Mouse (Mus musculus): ENCODE measurements around the gene Vsig10. TPM values are rescaled to one million over a fixed set of nuclear protein-coding genes. Genes with fewer than 3 reads are reported as not detected.
A peak's percentile ranks its signal among the peaks of the same experiment; 100 is the strongest.
"Not testable (repeated sequence)": the region's sequence is repeated elsewhere in the genome, so short reads cannot be mapped to it uniquely, and the experiment has no call there.

Vsig10 gene
- polyA plus RNA-seq, 1 experiment = 1.7 TPM

DNA sequence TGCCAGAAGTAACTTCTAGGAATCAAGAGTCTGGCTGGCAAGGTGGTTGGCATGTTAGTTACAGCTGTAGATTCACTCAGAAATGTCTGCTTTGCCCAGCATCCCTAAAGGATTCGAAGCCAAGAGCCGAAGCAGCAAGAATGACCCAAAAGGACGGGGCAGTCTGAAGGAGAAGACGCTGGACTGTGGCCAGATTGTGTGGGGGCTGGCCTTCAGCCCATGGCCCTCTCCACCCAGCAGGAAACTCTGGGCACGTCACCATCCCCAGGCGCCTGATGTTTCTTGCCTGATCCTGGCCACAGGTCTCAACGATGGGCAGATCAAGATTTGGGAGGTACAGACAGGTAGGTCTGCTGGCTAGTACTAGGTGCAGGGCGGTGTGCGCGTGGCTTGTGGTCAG is 51.7 kb downstream of the Vsig10 start:
- Histone ChIP-seq H3K4me1 (ENCODE audit: control insufficient read depth, insufficient read depth, insufficient read length, low read length) (no peaks in the 10 kb centered on the region), H3K27ac (replicated peaks; ENCODE audit: low read depth, low read length) (no peak overlapping the region), H3K4me3 (ENCODE audit: insufficient read depth, low read depth, low read length) (no peak overlapping the region)

DNA sequence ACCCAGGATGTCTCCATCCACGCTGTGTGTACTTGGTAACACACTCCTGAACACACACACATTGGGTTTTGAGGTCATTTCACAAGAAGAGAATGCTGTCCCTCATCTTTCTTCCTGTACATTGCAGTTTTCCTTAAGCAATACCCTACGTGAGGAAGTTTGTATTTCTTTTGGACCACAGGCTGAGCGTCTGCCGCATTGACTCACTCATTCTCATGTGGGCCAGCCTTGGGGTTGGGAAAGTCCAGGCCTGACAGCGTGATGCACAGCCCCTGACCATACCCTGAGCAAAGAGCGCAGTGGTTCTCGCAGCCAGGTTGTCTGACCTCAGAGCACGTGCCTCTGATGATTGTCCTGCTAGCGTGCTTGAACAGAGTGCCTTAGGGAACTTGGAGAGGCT is 54.5 kb downstream of the Vsig10 start:
- Histone ChIP-seq H3K4me1 (ENCODE audit: control insufficient read depth, insufficient read depth, insufficient read length, low read length) (no peaks in the 10 kb centered on the region), H3K27ac (replicated peaks; ENCODE audit: low read depth, low read length) (no peak overlapping the region), H3K4me3 (ENCODE audit: insufficient read depth, low read depth, low read length) (no peak overlapping the region)

DNA sequence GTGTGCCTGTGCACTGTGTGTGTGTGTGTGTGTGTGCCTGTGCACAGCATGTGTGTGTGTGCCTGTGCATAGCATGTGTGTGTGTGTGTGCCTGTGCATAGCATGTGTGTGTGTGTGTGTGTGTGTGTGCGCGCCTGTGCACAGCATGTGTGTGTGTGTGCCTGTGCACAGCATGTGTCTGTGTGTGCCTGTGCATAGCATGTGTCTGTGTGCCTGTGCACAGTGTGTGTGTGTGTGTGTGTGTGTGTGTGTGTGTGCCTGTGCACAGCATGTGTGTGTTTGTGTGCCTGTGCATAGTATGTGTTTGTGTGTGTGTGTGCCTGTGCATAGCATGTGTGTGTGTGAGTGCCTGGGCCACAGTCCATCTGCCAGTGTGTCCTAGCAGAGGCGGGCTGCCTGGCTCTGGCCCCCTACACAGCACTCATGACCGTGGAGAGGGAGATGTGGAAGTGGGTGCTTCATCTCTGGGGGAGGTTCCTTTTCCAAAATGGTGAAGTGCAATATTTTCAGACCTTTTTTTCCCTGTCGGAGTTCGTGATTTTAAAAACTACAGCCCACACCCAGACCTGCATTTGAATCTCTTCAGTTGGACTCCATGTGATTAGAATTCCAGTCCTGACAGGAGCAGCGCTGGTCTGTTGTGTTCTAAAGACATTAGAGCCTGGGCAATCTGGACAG is 55.6 kb downstream of the Vsig10 start:
- no peaks in the 10 kb centered on the region for H3K4me1 ChIP-seq (ENCODE audit: control insufficient read depth, insufficient read depth, insufficient read length, low read length)
- no peak overlapping the region for H3K27ac ChIP-seq (replicated peaks; ENCODE audit: low read depth, low read length)
- H3K4me3 ChIP-seq (ENCODE audit: insufficient read depth, low read depth, low read length) = no peak overlapping the region

DNA sequence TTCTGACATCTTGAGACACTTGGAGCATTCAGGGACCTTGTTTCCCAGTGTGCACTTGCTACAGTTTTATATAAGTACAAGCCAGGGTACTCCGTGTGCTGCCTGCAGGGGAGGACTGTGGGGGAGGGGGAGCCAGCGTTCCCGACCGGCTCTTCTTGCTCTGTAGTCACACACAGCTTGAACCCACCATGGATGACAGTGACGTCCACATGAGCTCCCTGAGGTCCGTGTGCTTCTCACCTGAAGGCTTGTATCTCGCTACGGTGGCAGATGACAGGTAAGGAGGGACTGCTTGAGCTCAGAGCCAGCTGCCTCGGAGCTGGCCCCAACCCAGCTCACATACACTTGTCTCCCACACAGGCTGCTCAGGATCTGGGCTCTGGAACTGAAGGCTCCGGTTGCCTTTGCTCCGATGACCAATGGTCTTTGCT is 57.5 kb downstream of the Vsig10 start:
- no peak overlapping the region for H3K4me3 ChIP-seq (ENCODE audit: insufficient read depth, low read depth, low read length)
- no peak overlapping the region for H3K27ac ChIP-seq (replicated peaks; ENCODE audit: low read depth, low read length)
- H3K4me1 ChIP-seq (ENCODE audit: control insufficient read depth, insufficient read depth, insufficient read length, low read length) = no peaks in the 10 kb centered on the region

DNA sequence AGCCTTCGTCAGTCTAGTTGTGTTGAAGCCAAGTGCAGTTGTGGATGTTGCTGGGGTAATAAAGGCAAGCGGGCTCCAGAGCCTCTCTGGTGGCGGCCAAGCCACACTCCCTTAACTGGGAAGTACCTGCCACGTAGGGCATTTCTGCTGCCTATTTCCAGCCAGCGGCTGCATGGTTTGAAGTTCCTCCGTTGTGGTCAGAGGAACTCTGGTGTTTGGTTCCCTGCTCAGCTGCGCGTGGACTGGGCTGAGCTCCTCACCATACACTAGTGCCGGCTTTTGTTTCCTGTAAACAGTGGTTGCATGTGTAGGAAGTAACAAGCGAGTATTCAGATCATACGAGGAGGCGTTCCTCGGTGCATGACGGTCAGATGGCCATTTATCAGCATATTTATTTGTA is 58.8 kb downstream of the Vsig10 start:
- not testable (repeated sequence) for H3K4me1 ChIP-seq (ENCODE audit: control insufficient read depth, insufficient read depth, insufficient read length, low read length); H3K4me3 ChIP-seq (ENCODE audit: insufficient read depth, low read depth, low read length); H3K27ac ChIP-seq (replicated peaks; ENCODE audit: low read depth, low read length)

DNA sequence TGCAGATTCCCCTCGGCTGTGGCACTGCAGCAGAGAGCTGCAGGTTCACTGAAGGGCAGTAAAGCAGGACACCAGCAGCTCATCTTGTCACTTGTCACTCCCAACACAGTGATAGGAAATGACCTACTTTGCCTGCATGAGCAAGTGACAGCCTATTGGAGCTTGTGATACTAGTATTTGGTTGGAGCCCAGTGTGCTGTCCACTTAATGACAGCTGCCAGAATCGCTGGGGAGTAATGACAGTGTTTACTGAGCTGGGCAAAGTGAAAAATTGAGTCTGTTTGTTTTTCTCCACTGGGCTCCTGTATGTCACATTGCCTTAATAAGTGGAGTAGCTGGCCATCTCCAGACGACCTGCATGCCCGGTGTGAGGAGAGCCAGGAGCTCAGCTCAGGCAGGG is 61.3 kb downstream of the Vsig10 start:
- H3K4me3 ChIP-seq (ENCODE audit: insufficient read depth, low read depth, low read length) = no peak overlapping the region
- no peak overlapping the region for H3K27ac ChIP-seq (replicated peaks; ENCODE audit: low read depth, low read length)
- no peaks in the 10 kb centered on the region for H3K4me1 ChIP-seq (ENCODE audit: control insufficient read depth, insufficient read depth, insufficient read length, low read length)

DNA sequence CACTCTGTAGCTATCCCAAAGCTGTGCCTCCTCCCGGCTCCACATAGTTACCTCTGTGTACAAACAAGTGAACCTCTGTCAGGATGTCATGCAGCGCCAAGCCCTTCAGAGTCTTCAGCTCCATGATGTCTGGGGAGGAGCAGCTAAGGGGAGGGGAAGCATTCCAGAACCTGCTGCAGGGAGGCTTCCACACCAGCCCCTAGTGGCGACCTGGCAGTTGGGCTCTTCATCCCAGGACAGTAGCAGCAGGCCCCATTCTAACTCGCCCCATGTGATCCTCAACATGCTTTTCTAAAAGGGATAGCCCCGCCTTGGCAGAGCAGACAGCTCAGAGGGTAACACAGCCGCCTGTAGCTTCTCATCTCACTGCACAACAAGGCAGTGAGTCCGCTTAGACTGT is 62.9 kb downstream of the Vsig10 start:
- H3K4me1 ChIP-seq (ENCODE audit: control insufficient read depth, insufficient read depth, insufficient read length, low read length) = no peaks in the 10 kb centered on the region
- no peak overlapping the region for H3K4me3 ChIP-seq (ENCODE audit: insufficient read depth, low read depth, low read length)
- H3K27ac ChIP-seq (replicated peaks; ENCODE audit: low read depth, low read length) = no peak overlapping the region

DNA sequence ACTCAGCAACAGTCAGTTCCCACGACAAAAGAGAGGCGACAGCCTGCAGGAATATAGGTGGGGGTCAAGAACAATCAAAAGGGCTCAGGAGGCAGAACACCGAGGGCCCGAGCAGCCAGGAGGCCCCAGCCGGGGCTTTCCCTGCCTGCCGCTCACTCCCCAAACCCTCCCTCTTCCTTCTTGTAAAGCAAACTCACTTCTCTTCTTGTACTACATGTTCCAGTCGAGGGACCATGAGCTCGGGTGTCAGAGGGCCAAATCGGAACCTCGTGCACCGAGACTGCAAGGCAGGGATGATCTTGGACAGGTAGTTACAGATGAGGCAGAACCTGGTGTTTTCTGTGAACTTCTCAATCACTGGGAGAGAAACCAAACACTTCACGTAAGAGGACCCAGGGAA is 64.3 kb downstream of the Vsig10 start:
- Histone ChIP-seq H3K4me3 (ENCODE audit: insufficient read depth, low read depth, low read length) (no peak overlapping the region), H3K4me1 (ENCODE audit: control insufficient read depth, insufficient read depth, insufficient read length, low read length) (no peaks in the 10 kb centered on the region), H3K27ac (replicated peaks; ENCODE audit: low read depth, low read length) (no peak overlapping the region)

DNA sequence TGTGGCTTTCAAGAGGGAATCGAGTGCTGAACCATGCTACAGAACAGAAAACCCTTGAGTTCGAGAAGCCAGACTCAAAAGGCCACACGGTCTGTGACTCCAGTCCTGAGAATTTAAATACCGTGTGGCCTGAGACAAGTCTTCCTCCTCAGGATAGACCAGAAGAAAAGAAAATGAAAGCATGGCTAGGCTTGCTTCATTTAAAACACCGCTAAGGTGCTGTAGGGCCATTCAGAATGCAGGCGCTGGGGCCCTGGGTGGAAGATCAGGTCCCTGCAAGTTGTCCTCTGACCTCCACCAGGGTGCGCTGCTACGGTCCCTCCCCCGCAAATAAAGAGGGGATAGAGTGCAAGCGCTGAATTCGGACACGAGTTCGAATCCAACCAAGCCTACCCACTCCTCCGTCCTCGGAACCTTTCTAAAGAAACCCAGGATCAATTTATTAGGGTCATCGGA is 69.4 kb downstream of the Vsig10 start:
- no peak overlapping the region for H3K27ac ChIP-seq (replicated peaks; ENCODE audit: low read depth, low read length)
- no peaks in the 10 kb centered on the region for H3K4me1 ChIP-seq (ENCODE audit: control insufficient read depth, insufficient read depth, insufficient read length, low read length)
- peak overlapping the region; percentile 65 for H3K4me3 ChIP-seq (ENCODE audit: insufficient read depth, low read depth, low read length)

DNA sequence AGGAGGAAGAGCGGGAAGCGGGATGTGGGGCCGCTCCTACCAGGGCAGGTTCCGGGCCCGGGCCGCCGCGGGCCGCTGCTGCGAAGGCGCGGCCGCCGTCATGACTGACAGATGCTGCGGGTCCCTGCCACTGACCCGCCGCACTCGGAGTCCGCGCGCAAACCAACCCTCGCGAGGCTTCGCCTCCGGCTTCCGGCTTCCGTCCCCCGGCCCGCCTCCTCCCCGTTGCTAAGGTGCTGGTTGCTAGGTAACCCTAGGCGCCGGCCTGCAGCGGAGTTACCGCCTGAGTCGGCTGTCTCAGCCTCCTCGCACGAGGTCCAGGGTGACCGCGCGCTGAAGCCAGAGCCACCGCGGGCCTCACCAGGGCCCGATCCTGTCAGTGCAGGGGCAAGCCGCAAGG is 70.0 kb downstream of the Vsig10 start, which contains the start of gene Rfc5:
Gene Rfc5 (minus strand): TSS at position 171 of the 400 bp plus-strand sequence.
- Histone ChIP-seq H3K4me1 (ENCODE audit: control insufficient read depth, insufficient read depth, insufficient read length, low read length) (no peaks in the 10 kb centered on the region), H3K27ac (replicated peaks; ENCODE audit: low read depth, low read length) (no peak within 1 kb of the TSS), H3K4me3 (ENCODE audit: insufficient read depth, low read depth, low read length) (peak within 1 kb of the TSS; percentile 65)

DNA sequence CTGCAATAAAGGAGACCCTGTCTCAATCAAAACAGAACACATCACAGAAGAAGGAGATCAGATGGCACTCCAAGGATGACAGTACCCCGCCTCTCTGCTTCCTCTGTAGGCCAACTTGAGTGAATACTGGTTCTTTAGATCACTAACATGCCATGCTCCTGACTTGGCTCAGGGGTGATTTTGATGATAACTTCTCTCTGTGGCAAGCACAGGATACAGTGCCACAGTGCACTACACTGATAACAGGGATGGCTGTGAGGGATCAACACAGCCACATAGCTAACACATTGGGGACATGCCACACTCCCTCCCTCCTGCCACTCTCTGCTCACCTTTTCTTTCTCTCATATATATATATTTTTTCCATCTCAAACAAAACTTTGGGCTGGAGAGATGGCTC is 72.0 kb downstream of the Vsig10 start:
- Histone ChIP-seq H3K4me3 (ENCODE audit: insufficient read depth, low read depth, low read length) (no peak overlapping the region), H3K4me1 (ENCODE audit: control insufficient read depth, insufficient read depth, insufficient read length, low read length) (no peaks in the 10 kb centered on the region)

DNA sequence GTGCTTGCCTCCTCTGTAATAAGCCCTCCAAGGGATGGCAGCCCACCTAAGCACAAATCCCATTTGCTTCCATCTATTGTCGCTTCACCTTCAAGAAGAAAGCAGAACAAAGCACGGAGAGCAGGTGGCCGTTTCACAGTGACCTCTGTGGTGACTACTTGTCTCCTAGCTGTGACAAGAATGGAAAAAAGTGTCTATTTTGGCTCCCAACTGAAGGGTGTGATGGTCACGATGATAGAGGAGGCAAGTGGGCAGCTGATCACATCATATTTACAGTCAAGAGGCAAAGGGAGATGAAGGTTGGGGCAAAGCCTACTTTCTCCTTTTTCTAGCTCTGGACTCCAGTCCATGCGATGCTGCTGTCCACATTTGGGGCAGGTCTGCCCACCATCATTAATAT is 77.0 kb downstream of the Vsig10 start:
- Histone ChIP-seq H3K27ac (replicated peaks; ENCODE audit: low read depth, low read length) (no peak overlapping the region), H3K4me1 (ENCODE audit: control insufficient read depth, insufficient read depth, insufficient read length, low read length) (no peaks in the 10 kb centered on the region), H3K4me3 (ENCODE audit: insufficient read depth, low read depth, low read length) (no peak overlapping the region)

More for the DNA sequence above, 72.0 kb downstream of the Vsig10 start:
- H3K27ac ChIP-seq (replicated peaks; ENCODE audit: low read depth, low read length) = no peak overlapping the region

DNA sequence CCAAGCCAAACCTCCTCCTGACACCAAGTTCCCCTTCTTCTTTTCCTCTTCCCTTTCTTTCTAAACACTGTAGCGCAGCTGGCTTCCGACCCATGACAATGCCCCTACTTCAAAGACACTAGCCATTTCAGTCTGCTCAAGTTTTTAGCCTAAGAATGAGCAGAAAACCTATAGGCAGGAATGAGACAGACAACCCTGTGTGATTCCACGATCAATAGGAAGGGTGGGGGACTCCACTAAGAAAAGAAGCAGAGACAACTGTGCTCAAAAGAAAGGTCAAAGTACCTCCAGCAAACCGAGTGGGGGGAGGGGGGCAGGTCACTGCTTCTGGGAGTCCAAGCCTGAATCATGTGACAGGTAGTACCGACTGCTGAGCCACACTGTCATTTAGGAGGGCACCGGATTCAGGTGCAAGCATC is 77.7 kb downstream of the Vsig10 start:
- H3K4me1 ChIP-seq (ENCODE audit: control insufficient read depth, insufficient read depth, insufficient read length, low read length) = no peaks in the 10 kb centered on the region
- no peak overlapping the region for H3K4me3 ChIP-seq (ENCODE audit: insufficient read depth, low read depth, low read length)
- H3K27ac ChIP-seq (replicated peaks; ENCODE audit: low read depth, low read length) = no peak overlapping the region

DNA sequence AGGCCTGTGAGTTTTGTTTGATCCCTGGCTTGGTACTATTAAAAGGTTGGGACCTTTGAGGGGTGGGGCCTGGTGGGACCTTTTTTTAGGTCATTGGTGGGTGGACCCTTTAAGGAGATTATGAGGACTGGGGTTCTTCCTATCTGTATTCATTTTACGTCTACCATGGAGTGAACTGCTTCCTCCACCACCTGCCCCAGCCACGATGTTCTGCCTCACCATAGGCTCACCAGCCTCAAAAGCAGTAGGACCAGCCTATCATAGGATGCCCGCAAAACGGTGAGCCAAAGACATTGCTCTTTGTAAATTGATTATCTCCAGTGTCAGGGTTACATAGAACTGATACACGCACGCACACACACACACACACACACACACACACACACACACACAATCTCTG is 78.5 kb downstream of the Vsig10 start:
- Histone ChIP-seq H3K4me1 (ENCODE audit: control insufficient read depth, insufficient read depth, insufficient read length, low read length) (no peaks in the 10 kb centered on the region), H3K27ac (replicated peaks; ENCODE audit: low read depth, low read length) (no peak overlapping the region), H3K4me3 (ENCODE audit: insufficient read depth, low read depth, low read length) (no peak overlapping the region)

DNA sequence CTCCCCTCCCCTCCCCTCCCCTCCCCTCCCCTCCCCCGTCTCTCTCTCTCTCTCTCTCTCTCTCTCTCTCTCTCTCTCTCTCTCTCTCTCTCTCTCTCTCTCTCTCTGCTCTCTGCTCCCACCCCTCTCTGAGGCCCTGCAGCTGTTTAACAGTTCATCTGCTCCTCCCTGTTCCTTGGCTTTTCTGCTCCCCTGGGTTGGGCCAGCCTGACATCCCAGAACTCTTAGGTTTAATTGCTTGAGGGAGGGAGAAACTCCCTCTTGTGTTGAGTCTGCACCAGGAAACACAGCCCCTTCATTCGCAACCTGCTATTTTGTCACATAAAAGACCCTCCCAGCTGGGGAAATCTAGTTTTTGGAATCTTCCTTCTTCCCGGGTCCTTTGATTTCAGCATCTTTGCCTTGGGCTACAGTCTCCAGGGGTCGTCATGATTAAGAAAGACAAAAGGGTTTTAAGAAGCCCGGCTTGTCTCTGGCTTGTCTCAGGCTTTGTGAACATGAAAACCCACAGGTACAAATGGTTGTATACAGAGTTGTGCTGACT is 79.2 kb downstream of the Vsig10 start:
- H3K4me1 ChIP-seq (ENCODE audit: control insufficient read depth, insufficient read depth, insufficient read length, low read length) = no peaks in the 10 kb centered on the region
- no peak overlapping the region for H3K4me3 ChIP-seq (ENCODE audit: insufficient read depth, low read depth, low read length)
- no peak overlapping the region for H3K27ac ChIP-seq (replicated peaks; ENCODE audit: low read depth, low read length)

DNA sequence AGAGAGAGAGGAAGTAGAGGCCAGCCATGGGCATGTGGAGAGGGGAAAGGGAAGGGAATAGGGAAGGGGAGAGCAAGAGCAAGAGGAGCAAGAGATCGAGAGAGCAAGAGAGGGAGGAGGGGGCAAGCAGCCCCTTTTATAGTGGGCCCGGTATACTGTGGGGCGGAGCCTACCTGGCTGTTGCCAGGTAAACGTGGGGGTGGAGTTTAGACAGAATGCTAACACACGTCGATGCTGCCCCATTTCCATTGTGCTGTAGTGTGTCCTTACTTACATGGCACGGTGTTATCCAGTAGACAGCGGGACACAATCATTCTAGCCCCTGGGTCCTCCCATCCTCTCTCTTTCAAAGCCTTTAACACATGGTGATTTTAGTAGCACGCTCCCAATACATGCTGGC is 80.4 kb downstream of the Vsig10 start:
- no peaks in the 10 kb centered on the region for H3K4me1 ChIP-seq (ENCODE audit: control insufficient read depth, insufficient read depth, insufficient read length, low read length)
- H3K4me3 ChIP-seq (ENCODE audit: insufficient read depth, low read depth, low read length) = no peak overlapping the region
- H3K27ac ChIP-seq (replicated peaks; ENCODE audit: low read depth, low read length) = no peak overlapping the region

All from brown adipose tissue, adult 24 weeks (tissue).